Mouse (Mus musculus) T-cell, adult 2 months (primary cell): ENCODE data around the gene Pou4f2.

Experiments
- DNase-seq: peaks from one replicate; pipeline ENCODE4 v3.0.0; 2022; ENCODE audit warnings: low spot score

The Pou4f2 gene

GRCm38 (mm10) chr8:78436071-78436651 lies at the start of gene Pou4f2:
TSS of gene Pou4f2 (minus strand) at chr8:78436645.
- DNase-seq = no peak

GRCm38 (mm10) chr8:78477051-78477829 lies 40.8 kb upstream of the Pou4f2 start:
- DNase-seq = no peak

GRCm38 (mm10) chr8:78467889-78468288 lies 31.4 kb upstream of the Pou4f2 start:
- DNase-seq = no peak

- DNase-seq = no peak
Observed at GRCm38 (mm10) chr8:78463941-78464340, 27.5 kb upstream of the Pou4f2 start.

- DNase-seq = no peak
Observed at GRCm38 (mm10) chr8:78456441-78456840, 20.0 kb upstream of the Pou4f2 start.

- DNase-seq = no peak
Observed at GRCm38 (mm10) chr8:78442781-78443180, 6.3 kb upstream of the Pou4f2 start.

GRCm38 (mm10) chr8:78438121-78438520 lies 1.7 kb upstream of the Pou4f2 start:
- DNase-seq = no peak

- no peak for DNase-seq
Observed at GRCm38 (mm10) chr8:78437140-78438045, 948 bp upstream of the Pou4f2 start.

GRCm38 (mm10) chr8:78436661-78437060 lies 216 bp upstream of the Pou4f2 start:
- no peak for DNase-seq

GRCm38 (mm10) chr8:78435624-78435960 lies 853 bp downstream of the Pou4f2 start:
- DNase-seq = no peak

GRCm38 (mm10) chr8:78434823-78435623 lies 1.4 kb downstream of the Pou4f2 start:
- no peak for DNase-seq

- DNase-seq = no peak
Observed at GRCm38 (mm10) chr8:78434340-78434739, 2.1 kb downstream of the Pou4f2 start.

GRCm38 (mm10) chr8:78433318-78433717 lies 3.1 kb downstream of the Pou4f2 start:
- no peak for DNase-seq

GRCm38 (mm10) chr8:78432451-78432850 lies 4.0 kb downstream of the Pou4f2 start:
- DNase-seq = no peak

GRCm38 (mm10) chr8:78431356-78431755 lies 5.1 kb downstream of the Pou4f2 start:
- no peak for DNase-seq

GRCm38 (mm10) chr8:78428148-78428547 lies 8.3 kb downstream of the Pou4f2 start:
- no peak for DNase-seq

- DNase-seq = no peak
Observed at GRCm38 (mm10) chr8:78427769-78428130, 8.7 kb downstream of the Pou4f2 start.

GRCm38 (mm10) chr8:78426875-78427768 lies 9.3 kb downstream of the Pou4f2 start:
- DNase-seq = no peak

- DNase-seq = no peak
Observed at GRCm38 (mm10) chr8:78426455-78426854, 10.0 kb downstream of the Pou4f2 start.

- DNase-seq = no peak
Observed at GRCm38 (mm10) chr8:78423937-78424336, 12.5 kb downstream of the Pou4f2 start.

- no peak for DNase-seq
Observed at GRCm38 (mm10) chr8:78420101-78420503, 16.3 kb downstream of the Pou4f2 start.
